Mouse (Mus musculus) T-cell, adult 2 months (primary cell): ENCODE results near the gene Rhox12.

ENCODE experiments used
- DNase-seq: peaks from one replicate; pipeline ENCODE4 v3.0.0; 2022; ENCODE audit warnings: low spot score

The Rhox12 gene

DNA sequence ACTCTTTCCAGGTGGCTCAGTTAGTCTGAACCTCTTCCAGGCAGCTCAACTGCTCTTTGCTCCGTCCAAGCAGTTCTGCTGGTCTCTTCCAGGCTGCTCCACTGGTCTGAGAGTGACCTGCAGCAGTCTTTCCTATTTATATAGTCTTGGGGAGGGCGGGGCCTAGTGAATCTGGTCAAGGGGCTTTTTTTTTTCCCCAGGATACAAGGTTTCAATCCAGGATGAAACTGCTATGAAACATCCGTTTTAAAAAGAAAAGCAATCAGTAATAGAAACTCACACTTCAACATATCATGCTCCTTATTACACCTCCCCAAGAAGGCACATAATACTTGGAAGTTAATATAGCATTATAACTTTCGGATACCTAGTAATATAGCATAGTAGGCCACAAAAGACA, at the start of gene Rhox12:
Gene Rhox12 (minus strand): TSS at position 101 of the 400 bp plus-strand sequence.
- DNase-seq = no peak

GRCm38 (mm10) chrX:38159097-38159496, 48.4 kb upstream of the Rhox12 start:
- no peak for DNase-seq

GRCm38 (mm10) chrX:38121478-38121877, 10.8 kb upstream of the Rhox12 start:
- DNase-seq = no peak

DNA sequence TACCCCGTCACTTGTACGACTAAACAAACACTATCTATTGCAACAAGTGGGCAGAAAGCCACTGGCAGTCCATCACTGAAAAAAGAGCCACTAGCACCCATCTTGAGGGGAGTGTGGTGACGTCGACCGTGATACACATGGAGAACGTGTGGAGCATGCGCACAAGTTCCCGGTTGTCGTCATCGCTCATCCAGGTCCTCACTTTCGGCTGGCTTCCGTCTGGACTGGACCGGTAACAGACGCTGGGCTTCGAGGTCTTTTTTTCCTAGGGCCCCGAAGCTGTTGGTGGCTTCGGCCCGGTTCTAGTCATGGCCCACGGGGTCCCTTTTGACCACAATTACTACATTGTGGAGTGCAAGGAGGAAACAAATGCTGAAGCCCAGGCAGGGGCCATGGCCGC, 10.3 kb upstream of the Rhox12 start, which contains the start of gene Rhox13:
Gene Rhox13 (plus strand): TSS at position 238 of the 400 bp plus-strand sequence.
- no peak for DNase-seq

DNA sequence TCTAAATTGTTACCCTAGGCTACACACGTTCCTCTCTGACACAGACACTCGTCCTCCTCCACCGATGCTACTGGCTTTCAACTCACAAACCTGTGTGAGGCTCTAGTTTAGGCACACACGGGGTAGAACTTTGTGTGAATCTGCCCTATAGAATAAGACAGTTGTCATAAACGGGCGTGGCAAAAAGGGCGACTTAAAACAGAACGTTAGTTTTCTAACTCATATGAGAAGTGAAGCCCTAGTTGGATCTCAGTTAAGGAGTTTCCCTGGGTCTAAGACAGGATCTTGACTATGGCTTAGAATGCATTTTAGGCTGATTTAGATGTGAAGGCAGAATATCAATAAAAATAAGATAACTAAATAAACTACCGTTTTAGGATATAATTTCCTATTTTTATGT, 25.7 kb downstream of the Rhox12 start, which contains the start of gene Rhox11:
Gene Rhox11 (minus strand): TSS at position 101 of the 400 bp plus-strand sequence.
- DNase-seq = no peak

- peak; percentile 14 for DNase-seq
Observed at GRCm38 (mm10) chrX:38084226-38084625, 26.5 kb downstream of the Rhox12 start.

GRCm38 (mm10) chrX:38066175-38066574, 44.5 kb downstream of the Rhox12 start, which contains the start of gene Rhox10:
Gene Rhox10, plus strand, starts transcription at chrX:38066475.
- DNase-seq = no peak

DNA sequence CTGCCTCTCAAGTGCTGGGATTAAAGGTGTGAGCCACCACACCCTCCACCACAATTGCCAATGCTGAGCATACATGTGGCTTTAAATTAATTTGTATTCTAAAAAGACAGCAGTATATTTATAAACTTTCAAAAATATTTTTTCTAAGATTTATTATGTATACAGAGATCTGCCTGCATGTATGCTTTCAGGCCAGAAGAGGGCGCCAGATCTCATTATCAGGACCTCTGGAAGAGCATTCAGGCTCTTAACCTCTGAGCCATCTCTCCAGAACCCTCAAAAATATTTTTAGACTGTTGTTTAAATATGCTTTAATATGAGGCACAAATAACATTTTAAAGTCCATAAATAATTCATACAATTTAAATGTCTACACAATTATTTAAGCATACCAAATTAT, 49.2 kb downstream of the Rhox12 start:
- no peak for DNase-seq
